Mouse (Mus musculus) midbrain, embryonic 14.5 days (tissue): ENCODE measurements around the gene Ndufs2. TPM values are rescaled to one million over a fixed set of nuclear protein-coding genes. Genes with fewer than 3 reads are reported as not detected.

Source experiments
- ATAC-seq: fragments of 200-750 bp; cut with Nextera tagmentation; 2 replicates; pipeline ENCODE4 v1.8.0; 2017; ENCODE audit warnings: moderate number of reproducible peaks, moderate library complexity; ENCODE audit not compliant: low FRiP score, low TSS enrichment
- DNase-seq: peaks from one replicate; pipeline ENCODE4 v3.0.0-alpha.2; 2015
- H3K27ac ChIP-seq: fragments of 300-500 bp; sonication (generic); replicated peaks from 2 replicates; pipeline ENCODE4 v1.5.1; 2014; ENCODE audit warnings: mild to moderate bottlenecking, low read depth, low read length, moderate library complexity
- H3K27me3 ChIP-seq: fragments of 300-500 bp; sonication (generic); 2 replicates; pipeline ENCODE4 v1.6.1; 2014; ENCODE audit warnings: low read length, control low read depth, mixed read lengths; ENCODE audit not compliant: control insufficient read depth, insufficient read depth
- H3K36me3 ChIP-seq: fragments of 300-500 bp; sonication (generic); 2 replicates; pipeline ENCODE4 v1.6.1; 2014; ENCODE audit warnings: low read length, control low read depth; ENCODE audit not compliant: control insufficient read depth, insufficient read depth
- H3K4me1 ChIP-seq: fragments of 300-500 bp; sonication (generic); 2 replicates; pipeline ENCODE4 v1.6.1; 2014; ENCODE audit warnings: mild to moderate bottlenecking, antibody characterized with exemption, low read length, control low read depth; ENCODE audit not compliant: control insufficient read depth, insufficient read depth
- H3K4me2 ChIP-seq: fragments of 300-500 bp; sonication (generic); 2 replicates; pipeline ENCODE4 v1.6.1; 2014; ENCODE audit warnings: mild to moderate bottlenecking, low read length, moderate library complexity
- H3K4me3 ChIP-seq: fragments of 300-500 bp; sonication (generic); replicated peaks from 2 replicates; pipeline ENCODE4 v1.5.1; 2014; ENCODE audit warnings: low read depth, low read length
- H3K9ac ChIP-seq: fragments of 300-500 bp; sonication (generic); replicated peaks from 2 replicates; pipeline ENCODE4 v1.6.1; 2014; ENCODE audit warnings: mild to moderate bottlenecking, low read length, moderate library complexity
- H3K9me3 ChIP-seq: fragments of 300-500 bp; sonication (generic); 2 replicates; pipeline ENCODE4 v1.6.1; 2016; ENCODE audit warnings: low read length, control low read depth, mixed read lengths; ENCODE audit not compliant: control insufficient read depth
- WGBS: fragments of 180-500 bp; shearing (Covaris S2); extraction: QIAGEN DNeasy Blood & Tissue Kit; methylation state at CpG from one replicate; pipeline ENCODE4 v1.1.7; 2014; 5-methylcytosine and 5-hydroxymethylcytosine counted together
- polyA plus RNA-seq: library from polyadenylated mRNA; unstranded; fragments of >200 nt; fragmentation: Nextera tagmentation; extraction: Ambion mirVana; gene quantifications from 2 replicates; pipeline ENCODE4 v1.2.1, GENCODE M21; 2014

Gene Ndufs2
- polyA plus RNA-seq, 1 experiment from 2014 or later = 220 TPM

DNA sequence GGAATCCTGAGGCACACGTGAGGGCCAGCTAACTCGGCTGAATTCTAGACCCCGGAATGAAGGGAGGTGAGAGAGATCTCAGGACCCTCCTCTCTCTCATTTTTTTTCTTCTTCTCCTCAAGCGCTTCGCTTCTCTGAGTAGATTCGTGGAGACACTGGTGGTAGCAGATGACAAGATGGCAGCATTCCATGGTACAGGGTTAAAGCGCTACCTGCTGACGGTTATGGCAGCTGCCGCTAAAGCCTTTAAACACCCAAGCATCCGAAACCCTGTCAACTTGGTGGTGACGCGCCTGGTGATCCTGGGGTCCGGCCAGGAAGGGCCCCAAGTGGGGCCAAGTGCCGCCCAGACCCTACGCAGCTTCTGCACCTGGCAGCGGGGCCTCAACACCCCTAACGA is 1.2 kb upstream of the Ndufs2 start:
- Histone ChIP-seq H3K27ac (0 out of 2 replicates have a peak overlapping the region, but pooled peaks have one; percentile 6), H3K4me3 (no peak overlapping the region), H3K27me3 (no peaks in the 10 kb centered on the region), H3K36me3 (no peaks in the 10 kb centered on the region), H3K4me1 (peaks cover 26% of the 10 kb centered on the region), H3K9me3 (no peaks in the 10 kb centered on the region), H3K4me2 (peak overlapping the region; percentile 55), H3K9ac (peak overlapping the region; percentile 39; the same call in 1 of the 2 replicates)
- no peak for ATAC-seq
- peak; percentile 34 for DNase-seq
- WGBS = 41% methylated on average over 17 of the region's 17 CpGs

- H3K27ac ChIP-seq = 0 out of 2 replicates have a peak overlapping the region, but pooled peaks have one; percentile 6
- peak overlapping the region; percentile 55 for H3K4me2 ChIP-seq
- H3K36me3 ChIP-seq = no peaks in the 10 kb centered on the region
- peak; percentile 48 for DNase-seq
- WGBS = 2% methylated on average over 13 of the region's 13 CpGs
- H3K4me3 ChIP-seq = peak overlapping the region; percentile 25
- ATAC-seq = no peak
- peaks cover 26% of the 10 kb centered on the region for H3K4me1 ChIP-seq
- H3K9ac ChIP-seq = peak overlapping the region; percentile 39; the same call in 1 of the 2 replicates
- no peaks in the 10 kb centered on the region for H3K27me3 ChIP-seq
- H3K9me3 ChIP-seq = no peaks in the 10 kb centered on the region
These were observed 571 bp upstream of the Ndufs2 start for GRCm38 (mm10) chr1:171251594-171252324.

DNA sequence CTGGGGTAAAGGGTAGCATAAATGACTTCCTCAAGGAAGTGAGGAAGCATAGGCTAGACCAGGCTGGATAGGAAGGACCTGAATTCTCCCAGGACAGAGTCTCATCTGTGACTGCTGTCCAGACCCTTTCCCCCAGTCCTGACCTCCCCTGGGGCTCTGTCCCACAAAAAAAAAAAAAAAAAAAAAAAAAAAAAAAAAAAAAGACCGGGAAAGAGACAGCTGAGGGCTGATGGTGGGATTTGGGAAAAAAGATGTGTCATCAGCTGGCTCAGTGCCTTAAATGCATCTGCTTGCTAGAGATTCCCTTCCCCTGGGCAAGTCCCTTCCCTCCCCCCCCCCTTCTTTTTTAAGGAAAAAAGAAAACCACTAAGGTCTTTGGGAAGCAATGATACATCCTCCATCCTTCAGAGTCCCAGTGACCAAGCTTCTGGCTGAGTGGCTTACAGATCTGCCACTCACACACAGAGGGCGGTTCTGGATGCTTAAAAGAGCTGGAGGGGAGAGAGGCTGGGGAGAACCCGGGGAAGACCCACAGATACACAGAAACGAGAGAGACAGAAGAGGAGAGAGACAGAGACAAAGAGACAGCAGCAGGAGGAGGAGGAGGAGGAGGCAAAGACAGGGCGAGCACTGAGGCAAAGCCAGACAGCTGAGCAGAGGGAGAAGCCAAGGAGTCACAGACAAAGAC is 1.1 kb downstream of the Ndufs2 start, which contains the start of gene Adamts4:
Gene Adamts4 (plus strand): TSS at position 509 of the 688 bp plus-strand sequence.
- 5% methylated on average over 5 of the region's 5 CpGs for WGBS
- peaks cover 1% of the 10 kb centered on the region; the same call in 1 of the 2 replicates for H3K36me3 ChIP-seq
- DNase-seq (peak; percentile 71), ATAC-seq (no peak)
- no peak within 1 kb of the TSS; the same call in 1 of the 2 replicates for H3K27ac ChIP-seq
- H3K27me3 ChIP-seq = no peaks in the 10 kb centered on the region
- H3K4me2 ChIP-seq = peak within 1 kb of the TSS; percentile 55
- H3K4me3 ChIP-seq = peak within 1 kb of the TSS; percentile 25
- peak within 1 kb of the TSS; percentile 39 for H3K9ac ChIP-seq
- H3K9me3 ChIP-seq = no peaks in the 10 kb centered on the region
- peaks cover 36% of the 10 kb centered on the region for H3K4me1 ChIP-seq

DNA sequence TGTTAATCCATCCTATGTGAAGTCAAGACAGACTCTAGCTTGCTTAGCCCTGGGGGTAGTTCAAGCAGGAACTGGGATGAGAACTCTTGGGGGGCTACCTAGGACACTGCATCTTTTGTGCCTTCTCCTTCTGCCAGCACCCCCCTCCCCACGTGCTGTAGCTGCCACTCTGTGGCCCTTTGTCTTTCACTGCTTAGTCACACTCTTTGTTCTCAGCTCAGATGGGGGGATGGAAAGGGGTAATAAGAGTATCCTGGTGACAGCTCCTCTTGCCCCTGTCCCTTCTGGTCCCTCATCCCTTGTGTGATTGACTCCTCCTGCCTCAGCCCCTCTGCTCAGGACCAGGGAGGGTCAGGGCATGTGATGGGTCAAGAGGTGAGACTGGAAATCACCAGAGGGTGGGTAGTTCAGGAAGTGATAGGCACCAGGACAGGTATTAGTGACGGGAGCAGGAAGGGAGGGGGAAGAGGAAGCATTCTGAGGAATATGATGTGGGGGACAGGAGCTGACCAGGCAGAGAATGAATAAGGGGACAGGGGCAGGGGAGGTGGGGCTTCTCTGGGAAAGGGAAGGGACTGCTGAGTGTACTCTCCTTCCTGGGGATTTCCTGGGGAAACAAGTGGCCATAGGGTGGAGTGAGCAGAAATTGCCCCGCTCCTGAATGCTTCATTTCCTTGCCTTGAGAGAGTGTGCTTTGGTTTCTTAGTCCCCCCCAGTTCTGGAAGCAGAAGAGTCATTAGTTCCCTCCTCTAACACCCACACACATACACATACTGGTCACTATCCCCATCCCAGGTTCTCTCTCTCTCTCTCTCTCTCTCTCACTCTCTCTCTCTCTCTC is 2.6 kb downstream of the Ndufs2 start:
- 37% methylated on average over 3 of the region's 3 CpGs for WGBS
- peaks cover 36% of the 10 kb centered on the region for H3K4me1 ChIP-seq
- ATAC-seq (no peak), DNase-seq (no peak)
- H3K27me3 ChIP-seq = no peaks in the 10 kb centered on the region
- H3K27ac ChIP-seq = 0 out of 2 replicates have a peak overlapping the region, but pooled peaks have one; percentile 8
- peaks cover 13% of the 10 kb centered on the region for H3K36me3 ChIP-seq
- H3K4me2 ChIP-seq = no peak overlapping the region
- no peak overlapping the region for H3K9ac ChIP-seq
- no peak overlapping the region for H3K4me3 ChIP-seq
- no peaks in the 10 kb centered on the region for H3K9me3 ChIP-seq

GRCm38 (mm10) chr1:171247916-171248315 is 3.3 kb downstream of the Ndufs2 start:
- WGBS = 26% methylated on average over 4 of the region's 4 CpGs
- no peak for ATAC-seq
- H3K4me1 ChIP-seq = peaks cover 36% of the 10 kb centered on the region

GRCm38 (mm10) chr1:171247453-171247841 is 3.7 kb downstream of the Ndufs2 start:
- no peaks in the 10 kb centered on the region for H3K9me3 ChIP-seq
- peak overlapping the region; percentile 77 for H3K4me3 ChIP-seq
- peaks cover 36% of the 10 kb centered on the region for H3K4me1 ChIP-seq
- peak overlapping the region; percentile 33 for H3K27ac ChIP-seq
- H3K9ac ChIP-seq = peak overlapping the region; percentile 88
- peak overlapping the region; percentile 85 for H3K4me2 ChIP-seq
- H3K36me3 ChIP-seq = peaks cover 25% of the 10 kb centered on the region
- DNase-seq = no peak
- WGBS = 18% methylated on average over 13 of the region's 13 CpGs
- ATAC-seq = no peak
- H3K27me3 ChIP-seq = no peaks in the 10 kb centered on the region

More at GRCm38 (mm10) chr1:171247916-171248315, 3.3 kb downstream of the Ndufs2 start:
- DNase-seq = no peak
- Histone ChIP-seq H3K9me3 (no peaks in the 10 kb centered on the region), H3K4me3 (peak overlapping the region; percentile 77; the same call in 1 of the 2 replicates), H3K36me3 (peaks cover 20% of the 10 kb centered on the region), H3K9ac (no peak overlapping the region), H3K27ac (peak overlapping the region; percentile 33; the same call in 1 of the 2 replicates), H3K4me2 (peak overlapping the region; percentile 85), H3K27me3 (no peaks in the 10 kb centered on the region)

DNA sequence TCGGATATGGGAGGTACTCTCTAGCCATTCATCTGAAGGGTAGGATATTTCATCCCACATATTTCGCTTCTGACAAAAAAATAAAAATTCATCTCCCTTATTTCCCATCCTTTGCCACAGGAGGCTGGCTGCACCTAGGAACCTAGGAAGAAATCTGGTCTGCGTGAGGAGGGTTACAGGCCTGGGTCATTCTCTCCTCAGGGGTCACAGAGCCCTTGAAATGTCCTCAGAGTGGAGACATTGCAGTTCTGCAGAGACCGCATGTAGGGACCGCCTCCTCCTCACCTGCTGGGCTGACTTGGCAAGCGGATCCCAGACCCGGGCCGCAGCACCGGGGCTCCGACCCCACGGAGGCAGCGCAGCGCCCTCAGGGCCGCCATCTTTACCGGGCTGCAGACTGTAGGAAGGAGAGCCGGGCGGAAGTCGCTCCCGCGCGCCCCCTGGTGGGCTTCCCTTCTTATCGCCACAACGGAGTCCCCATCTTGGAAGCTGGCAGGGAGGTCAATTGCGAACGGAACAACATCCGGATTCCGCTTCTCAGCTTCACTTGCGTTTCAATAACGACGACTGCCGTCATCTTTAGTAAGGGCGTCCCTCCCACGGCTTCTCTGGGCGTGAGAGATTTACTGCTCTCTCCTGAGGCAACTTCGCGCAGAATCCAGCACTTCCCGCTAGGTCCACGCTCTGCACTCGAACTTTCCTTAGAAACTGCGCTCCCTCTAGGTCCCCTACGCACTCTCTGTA is 4.3 kb downstream of the Ndufs2 start:
- WGBS = under 1% methylated on average over 41 of the region's 41 CpGs
- Histone ChIP-seq H3K9me3 (no peaks in the 10 kb centered on the region), H3K4me3 (peak overlapping the region; percentile 77), H3K4me1 (peaks cover 32% of the 10 kb centered on the region), H3K36me3 (peaks cover 30% of the 10 kb centered on the region), H3K9ac (peak overlapping the region; percentile 88), H3K27me3 (no peaks in the 10 kb centered on the region), H3K27ac (peak overlapping the region; percentile 60), H3K4me2 (peak overlapping the region; percentile 85)
- peak; percentile 92 for ATAC-seq
- peak; percentile 99 for DNase-seq
